Comparison of ENCODE assay signal across 23 mouse cellular contexts in genomic region chr7:63725040-63725729, GRCm38 (mm10).
"Had no signal": no experiment of that assay in that cellular context is flagged by ENCODE, and none has a peak within 500 bp of the region (broad histone marks: within the 10 kb centered on the region; RNA-seq: fewer than 3 reads in every experiment).

No protein-coding gene starts in this region.

- H3K36me3 ChIP-seq: kidney, embryonic 15.5 days; limb, embryonic 12.5 days; limb, embryonic 15.5 days; neural tube, embryonic 12.5 days had no signal

- DNase-seq: kidney, adult 8-10 months; kidney, postnatal 10 days; kidney, postnatal 36 days; layer of hippocampus, postnatal 36 days; left cerebral cortex, postnatal 4 days; liver, postnatal 0 days; lung, embryonic 14.5 days; right cerebral cortex, adult 18-20 months; right cerebral cortex, postnatal 14 days; right cerebral cortex, postnatal 4 days; thymus, adult 2 months; thymus, postnatal 14 days had no signal

- H3K27me3 ChIP-seq: kidney, embryonic 15.5 days; limb, embryonic 12.5 days; limb, embryonic 15.5 days; neural tube, embryonic 12.5 days; neural tube, embryonic 15.5 days had no signal

- H3K4me2 ChIP-seq: kidney, embryonic 15.5 days; limb, embryonic 12.5 days; limb, embryonic 15.5 days; liver, embryonic 11.5 days; lung, embryonic 14.5 days; neural tube, embryonic 12.5 days; neural tube, embryonic 15.5 days had no signal

- H3K4me3 ChIP-seq: kidney, embryonic 15.5 days; left cerebral cortex, adult 2 months; limb, embryonic 12.5 days; limb, embryonic 15.5 days; neural tube, embryonic 12.5 days; neural tube, embryonic 15.5 days had no signal

- H3K4me1 ChIP-seq: kidney, embryonic 15.5 days; limb, embryonic 12.5 days; limb, embryonic 15.5 days; neural tube, embryonic 12.5 days; neural tube, embryonic 15.5 days had no signal

- ATAC-seq: liver, postnatal 0 days; lung, postnatal 0 days had no signal

- H3K9me3 ChIP-seq: kidney, embryonic 15.5 days; limb, embryonic 12.5 days; limb, embryonic 15.5 days; neural tube, embryonic 12.5 days; neural tube, embryonic 15.5 days had no signal

- H3K9ac ChIP-seq: kidney, embryonic 15.5 days; limb, embryonic 12.5 days; limb, embryonic 15.5 days; liver, embryonic 14.5 days; liver, postnatal 0 days; lung, embryonic 14.5 days; neural tube, embryonic 12.5 days; neural tube, embryonic 15.5 days had no signal

- H3K27ac ChIP-seq: kidney, embryonic 15.5 days; left cerebral cortex, adult 2 months; limb, embryonic 12.5 days; limb, embryonic 15.5 days; liver, embryonic 14.5 days; macrophage; neural tube, embryonic 12.5 days; neural tube, embryonic 15.5 days; stomach, postnatal 0 days had no signal
